Mouse (Mus musculus) neural tube, embryonic 12.5 days (tissue): ENCODE measurements around the gene Polr3b. TPM values are rescaled to one million over a fixed set of nuclear protein-coding genes. Genes with fewer than 3 reads are reported as not detected.

Experiments used
- ATAC-seq: fragments of 200-750 bp; cut with Nextera tagmentation; 2 replicates; pipeline ENCODE4 v1.8.0; 2017; ENCODE audit warnings: low read depth, mild to moderate bottlenecking, moderate TSS enrichment, moderate library complexity; ENCODE audit not compliant: low FRiP score
- H3K27ac ChIP-seq: fragments of 300-500 bp; sonication (generic); 2 replicates; pipeline ENCODE4 v1.5.1; 2016
- H3K27me3 ChIP-seq: fragments of 300-500 bp; sonication (generic); replicated peaks from 2 replicates; pipeline ENCODE4 v1.6.1; 2016; ENCODE audit warnings: mild to moderate bottlenecking
- H3K36me3 ChIP-seq: fragments of 300-500 bp; sonication (generic); 2 replicates; pipeline ENCODE4 v1.6.1; 2016; ENCODE audit warnings: mild to moderate bottlenecking
- H3K4me1 ChIP-seq: fragments of 300-500 bp; sonication (generic); 2 replicates; pipeline ENCODE4 v1.6.1; 2016
- H3K4me2 ChIP-seq: fragments of 300-500 bp; sonication (generic); replicated peaks from 2 replicates; pipeline ENCODE4 v1.6.1; 2016; ENCODE audit warnings: mild to moderate bottlenecking
- H3K4me3 ChIP-seq: fragments of 300-500 bp; sonication (generic); 2 replicates; pipeline ENCODE4 v1.5.1; 2016
- H3K9ac ChIP-seq: fragments of 300-500 bp; sonication (generic); 2 replicates; pipeline ENCODE4 v1.6.1; 2016; ENCODE audit warnings: mild to moderate bottlenecking
- H3K9me3 ChIP-seq: fragments of 300-500 bp; sonication (generic); 2 replicates; pipeline ENCODE4 v1.6.1; 2016; ENCODE audit warnings: mild to moderate bottlenecking
- WGBS: fragments of 180-500 bp; shearing (Covaris S2); methylation state at CpG from one replicate; pipeline ENCODE4 v1.1.7; 2016; 5-methylcytosine and 5-hydroxymethylcytosine counted together
- polyA plus RNA-seq: library from polyadenylated mRNA; unstranded; fragments of >200 nt; fragmentation: Nextera tagmentation; extraction: Ambion mirVana; gene quantifications from 2 replicates; pipeline ENCODE4 v1.2.1, GENCODE M21; 2016

Polr3b gene
- polyA plus RNA-seq, 1 experiment from 2014 or later: 19.8 TPM

- H3K36me3 ChIP-seq: no peaks in the 10 kb centered on the region
- peak overlapping the region; percentile 60 for H3K4me3 ChIP-seq
- peak overlapping the region; percentile 83 for H3K9ac ChIP-seq
- peak overlapping the region; percentile 50; the same call in 1 of the 2 replicates for H3K27ac ChIP-seq
- no peaks in the 10 kb centered on the region for H3K9me3 ChIP-seq
- H3K4me1 ChIP-seq: peaks cover 64% of the 10 kb centered on the region
- WGBS: 2% methylated on average over 16 of the region's 16 CpGs
- ATAC-seq: no peak
- peaks cover 47% of the 10 kb centered on the region for H3K27me3 ChIP-seq
- peak overlapping the region; percentile 71 for H3K4me2 ChIP-seq
These were observed 137.5 kb downstream of the Polr3b start for GRCm38 (mm10) chr10:84759511-84760117.

GRCm38 (mm10) chr10:84760118-84761111, 138.3 kb downstream of the Polr3b start:
- peak overlapping the region; percentile 71 for H3K4me2 ChIP-seq
- H3K9me3 ChIP-seq: no peaks in the 10 kb centered on the region
- 5% methylated on average over 46 of the region's 46 CpGs for WGBS
- H3K27me3 ChIP-seq: peaks cover 39% of the 10 kb centered on the region
- H3K9ac ChIP-seq: peak overlapping the region; percentile 83
- peak overlapping the region; percentile 60 for H3K4me3 ChIP-seq
- no peaks in the 10 kb centered on the region for H3K36me3 ChIP-seq
- peak overlapping the region; percentile 50; the same call in 1 of the 2 replicates for H3K27ac ChIP-seq
- peaks cover 56% of the 10 kb centered on the region for H3K4me1 ChIP-seq
- ATAC-seq: peak; percentile 19

GRCm38 (mm10) chr10:84768766-84769165, 146.7 kb downstream of the Polr3b start:
- Histone ChIP-seq H3K4me1 (peaks cover 7% of the 10 kb centered on the region), H3K27me3 (no peaks in the 10 kb centered on the region), H3K4me3 (no peak overlapping the region), H3K9me3 (no peaks in the 10 kb centered on the region), H3K9ac (no peak overlapping the region), H3K27ac (no peak overlapping the region), H3K36me3 (peaks cover 14% of the 10 kb centered on the region), H3K4me2 (no peak overlapping the region)
- ATAC-seq: no peak
- 87% methylated on average over 10 of the region's 10 CpGs for WGBS

- Histone ChIP-seq H3K27ac (no peak overlapping the region), H3K36me3 (peaks cover 12% of the 10 kb centered on the region), H3K4me2 (no peak overlapping the region), H3K9ac (no peak overlapping the region), H3K9me3 (no peaks in the 10 kb centered on the region), H3K4me3 (no peak overlapping the region), H3K27me3 (no peaks in the 10 kb centered on the region), H3K4me1 (peaks cover 11% of the 10 kb centered on the region)
- WGBS: 79% methylated on average over 4 of the region's 4 CpGs
- no peak for ATAC-seq
These were observed 150.5 kb downstream of the Polr3b start for GRCm38 (mm10) chr10:84772380-84773130.

GRCm38 (mm10) chr10:84773889-84774288, 151.8 kb downstream of the Polr3b start:
- Histone ChIP-seq H3K4me3 (no peak overlapping the region), H3K4me2 (no peak overlapping the region), H3K27me3 (no peaks in the 10 kb centered on the region), H3K36me3 (peaks cover 8% of the 10 kb centered on the region), H3K27ac (no peak overlapping the region), H3K9me3 (no peaks in the 10 kb centered on the region), H3K9ac (no peak overlapping the region), H3K4me1 (peaks cover 11% of the 10 kb centered on the region)
- 91% methylated on average over 4 of the region's 4 CpGs for WGBS
- no peak for ATAC-seq

GRCm38 (mm10) chr10:84774573-84774972, 152.5 kb downstream of the Polr3b start:
- 88% methylated on average over 12 of the region's 12 CpGs for WGBS
- no peak overlapping the region for H3K4me2 ChIP-seq
- H3K27ac ChIP-seq: no peak overlapping the region

More at GRCm38 (mm10) chr10:84774573-84774972, 152.5 kb downstream of the Polr3b start:
- no peak overlapping the region for H3K4me3 ChIP-seq
- no peaks in the 10 kb centered on the region for H3K27me3 ChIP-seq
- no peaks in the 10 kb centered on the region for H3K9me3 ChIP-seq
- no peak overlapping the region for H3K9ac ChIP-seq
- H3K36me3 ChIP-seq: peaks cover 8% of the 10 kb centered on the region
- H3K4me1 ChIP-seq: peaks cover 11% of the 10 kb centered on the region
- ATAC-seq: no peak

Other genes starting within 250 kb of the Polr3b start
- 4.6 and 4.8 TPM in 2 replicates for gene Nuak1, start 181.7 kb upstream of the Polr3b start, polyA plus RNA-seq
- gene Ckap4, start 88.2 kb upstream of the Polr3b start, polyA plus RNA-seq: 99.1 and 101 TPM in 2 replicates
- 21.6 and 23.2 TPM in 2 replicates for gene Tcp11l2, start 45.7 kb upstream of the Polr3b start, polyA plus RNA-seq
- gene Rfx4, start 133.8 kb downstream of the Polr3b start, polyA plus RNA-seq: 40.6 and 46.0 TPM in 2 replicates